Mouse (Mus musculus): Measurements from ENCODE around the gene Prelp.
"Not testable (repeated sequence)": the region's sequence is repeated elsewhere in the genome, so short reads cannot be mapped to it uniquely, and the experiment has no call there.

Gene Prelp

GRCm38 (mm10) chr1:133921304-133921751, at the start of gene Prelp:
Gene Prelp, minus strand, starts transcription at chr1:133921414.
- peak; percentile 51 for DNase-seq (ENCODE audit: low read depth, low spot score)

DNA sequence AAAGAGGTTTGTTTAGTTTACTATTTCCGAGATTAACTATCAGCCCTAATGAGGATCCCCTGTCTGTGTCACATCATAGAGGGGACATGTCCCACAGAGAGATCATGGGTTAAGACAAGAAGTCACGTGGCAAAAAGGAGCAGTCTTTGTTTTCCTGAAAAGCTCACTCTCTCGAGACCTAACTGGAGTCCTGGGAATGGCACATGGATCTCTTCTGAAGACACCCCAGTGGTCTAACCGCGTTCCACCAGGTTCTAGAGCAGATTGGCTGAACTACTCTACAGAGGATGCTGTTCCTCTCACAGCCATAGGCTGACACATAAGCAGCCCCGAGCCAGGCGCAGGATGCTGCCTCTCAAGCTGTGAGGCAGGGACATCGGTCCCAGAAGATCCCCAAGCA, 48.2 kb upstream of the Prelp start:
- no peak for DNase-seq (ENCODE audit: low read depth, low spot score)

DNA sequence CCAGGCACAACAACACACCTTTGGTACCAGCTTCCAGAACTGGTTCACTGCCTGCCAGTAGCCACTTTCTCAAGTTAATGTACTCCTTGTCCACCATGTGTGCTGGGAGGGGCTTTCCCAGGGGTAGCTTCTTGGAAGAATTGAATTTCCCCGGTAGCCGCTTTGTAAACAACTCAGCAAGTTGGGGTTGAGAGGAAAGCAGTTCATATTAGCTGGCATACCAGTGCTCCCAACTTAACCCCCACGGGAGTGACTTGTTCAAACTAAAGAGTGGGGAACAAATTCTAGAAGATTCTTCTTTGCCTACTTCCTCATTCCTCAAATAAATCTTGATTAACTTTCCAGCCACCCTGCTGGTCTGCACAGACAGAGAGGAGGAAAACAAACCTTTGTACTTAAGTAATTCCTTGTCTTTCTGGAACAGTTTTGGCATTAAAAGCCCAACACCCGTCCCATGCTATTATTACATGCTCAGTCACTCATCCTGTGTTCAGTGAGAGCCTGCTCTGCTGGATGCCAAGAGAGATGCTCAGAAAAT, 47.6 kb upstream of the Prelp start:
- DNase-seq (ENCODE audit: low read depth, low spot score): peak; percentile 42

DNA sequence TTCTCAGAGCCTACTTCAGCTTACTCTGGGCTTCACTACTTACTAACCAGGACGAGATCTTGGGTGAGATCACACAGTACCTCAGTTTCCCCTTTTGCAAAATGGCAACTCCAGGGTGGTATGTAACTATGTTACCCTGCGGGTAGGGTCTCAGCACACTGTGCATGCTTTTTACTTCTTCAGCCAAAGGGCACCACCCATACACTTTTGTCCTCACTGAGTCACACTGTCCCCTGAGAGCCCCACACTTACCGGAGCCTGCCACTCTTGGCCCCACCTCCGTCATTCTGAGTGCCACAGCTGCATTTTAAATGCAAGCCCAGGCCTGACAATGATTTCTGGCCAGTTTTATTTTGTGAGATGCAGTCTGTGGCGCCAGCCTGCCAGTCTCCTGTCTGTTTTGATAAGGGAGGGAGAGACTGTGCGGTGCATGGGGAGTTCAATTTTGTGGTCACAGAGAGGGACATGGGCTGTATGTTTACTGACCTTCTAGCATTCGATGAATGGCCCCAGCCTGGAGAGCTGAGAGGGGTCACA, 46.3 kb upstream of the Prelp start:
- DNase-seq (ENCODE audit: low read depth, low spot score): no peak

DNA sequence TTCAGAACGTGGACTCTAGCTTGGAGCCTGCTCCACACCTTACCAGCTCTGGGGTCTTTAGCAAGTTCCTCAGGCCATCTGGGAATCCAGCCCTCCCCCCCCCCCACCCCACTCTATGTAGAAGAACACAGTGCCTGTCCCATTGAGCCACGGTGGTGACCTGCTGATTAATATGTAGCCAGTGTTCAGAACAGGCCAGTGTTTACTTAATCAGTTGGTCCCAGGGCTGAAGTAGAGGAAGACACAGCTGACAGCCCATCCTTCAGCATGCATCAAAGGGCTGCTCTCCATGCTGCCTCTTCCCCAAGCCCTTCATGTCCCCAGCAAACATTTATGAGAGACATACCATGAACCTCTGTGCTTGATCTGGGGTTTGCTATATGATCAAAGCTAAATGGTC, 44.8 kb upstream of the Prelp start:
- no peak for DNase-seq (ENCODE audit: low read depth, low spot score)

DNA sequence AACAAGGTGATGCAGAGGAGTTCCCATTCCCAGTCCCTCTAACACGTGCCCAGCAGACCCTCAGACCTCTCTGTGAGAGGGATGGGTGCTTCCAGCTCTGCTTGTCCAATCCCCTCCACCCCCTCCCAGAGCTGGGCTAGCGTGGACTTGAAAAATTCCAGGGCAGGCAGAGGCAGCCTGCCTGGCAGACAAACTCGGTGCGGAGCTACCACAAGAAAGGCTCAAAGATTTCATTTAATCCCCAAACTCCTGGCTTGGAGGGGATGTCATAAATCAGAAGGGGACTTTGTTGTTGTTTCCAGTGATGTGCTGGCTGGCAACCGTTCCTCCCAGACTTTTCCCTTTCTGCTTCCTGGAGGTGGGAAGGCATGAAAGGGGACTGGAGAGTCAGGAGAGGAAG, 44.1 kb upstream of the Prelp start:
- DNase-seq (ENCODE audit: low read depth, low spot score): no peak

- no peak for DNase-seq (ENCODE audit: low read depth, low spot score)
These were observed 43.5 kb upstream of the Prelp start for GRCm38 (mm10) chr1:133964742-133965141.

DNA sequence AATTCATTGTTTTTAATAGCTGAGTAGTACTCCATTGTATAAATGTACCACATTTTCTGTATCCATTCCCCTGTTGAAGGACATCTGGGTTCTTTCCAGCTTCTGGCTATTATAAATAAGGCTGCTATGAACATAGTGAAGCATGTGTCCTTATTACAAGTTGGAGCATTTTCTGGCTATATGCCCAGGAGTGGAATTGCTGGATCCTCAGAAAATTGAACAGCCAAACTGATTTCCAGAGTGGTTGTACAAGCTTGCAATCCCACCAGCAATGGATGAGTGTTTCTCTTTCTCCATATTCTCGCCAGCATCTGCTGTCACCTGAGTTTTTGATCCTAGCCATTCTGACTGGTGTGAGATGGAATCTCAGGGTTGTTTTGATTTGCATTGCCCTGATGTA, 42.4 kb upstream of the Prelp start:
- not testable (repeated sequence) for DNase-seq (ENCODE audit: low read depth, low spot score)

DNA sequence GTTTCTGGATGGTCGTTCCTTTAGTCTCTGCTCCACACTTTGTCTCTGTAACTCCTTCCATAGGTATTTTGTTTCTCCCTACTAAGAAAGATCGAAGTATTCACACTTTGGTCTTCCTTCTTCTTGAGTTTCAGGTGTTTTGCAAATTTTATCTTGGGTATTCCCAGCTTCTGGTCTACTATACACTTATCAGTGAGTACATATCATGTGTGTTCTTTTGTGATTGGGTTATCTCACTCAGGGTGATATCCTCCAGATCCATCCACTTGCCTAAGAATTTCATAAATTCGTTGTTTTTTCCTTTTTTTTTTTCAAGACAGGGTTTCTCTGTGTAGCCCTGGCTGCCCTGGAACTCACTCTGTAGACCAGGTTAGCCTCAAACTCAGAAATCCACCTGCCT, 41.9 kb upstream of the Prelp start:
- not testable (repeated sequence) for DNase-seq (ENCODE audit: low read depth, low spot score)

- DNase-seq (ENCODE audit: low read depth, low spot score): peak; percentile 91
These were observed 40.3 kb upstream of the Prelp start for GRCm38 (mm10) chr1:133961281-133962134.

GRCm38 (mm10) chr1:133959521-133959920, 38.3 kb upstream of the Prelp start:
- peak; percentile 96 for DNase-seq (ENCODE audit: low read depth, low spot score)

GRCm38 (mm10) chr1:133954009-133954408, 32.8 kb upstream of the Prelp start:
- DNase-seq (ENCODE audit: low read depth, low spot score): no peak

- peak; percentile 88 for DNase-seq (ENCODE audit: low read depth, low spot score)
These were observed 32.1 kb upstream of the Prelp start for GRCm38 (mm10) chr1:133953261-133953742.

- DNase-seq (ENCODE audit: low read depth, low spot score): no peak
These were observed 30.4 kb upstream of the Prelp start for GRCm38 (mm10) chr1:133951598-133951997.

DNA sequence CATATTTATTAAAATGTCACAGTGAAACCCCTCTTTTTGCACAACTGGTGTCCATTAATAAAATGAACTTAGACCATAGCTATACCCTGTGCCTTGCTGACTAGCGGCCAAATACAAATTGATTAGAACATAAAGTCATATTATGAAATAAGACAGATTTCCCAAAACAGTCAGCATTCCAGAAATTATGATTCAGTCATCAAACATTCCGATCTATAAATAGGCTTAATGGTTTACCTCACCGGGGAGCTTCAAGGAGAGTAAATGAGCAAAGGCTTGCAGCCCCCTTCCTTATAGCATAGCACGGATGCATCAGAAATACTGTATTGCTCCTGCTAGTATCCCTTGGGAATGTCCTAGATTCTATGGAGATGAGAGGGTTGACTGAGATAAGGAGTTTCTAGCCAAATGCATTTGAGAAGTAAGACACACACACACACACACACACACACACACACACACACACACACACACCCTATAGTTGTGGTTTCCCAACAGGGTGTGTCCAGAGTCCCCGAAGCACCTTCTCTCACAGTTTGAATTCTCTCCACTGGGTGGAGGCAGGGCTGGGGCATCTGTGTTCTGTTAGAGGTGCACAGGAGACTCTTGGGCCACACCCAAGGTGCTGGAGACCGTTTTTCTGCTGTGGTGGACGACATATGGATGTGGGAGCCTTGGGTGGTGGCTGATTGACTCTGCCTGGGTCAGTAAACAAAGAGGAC, 29.0 kb upstream of the Prelp start:
- peak; percentile 70 for DNase-seq (ENCODE audit: low read depth, low spot score)

DNA sequence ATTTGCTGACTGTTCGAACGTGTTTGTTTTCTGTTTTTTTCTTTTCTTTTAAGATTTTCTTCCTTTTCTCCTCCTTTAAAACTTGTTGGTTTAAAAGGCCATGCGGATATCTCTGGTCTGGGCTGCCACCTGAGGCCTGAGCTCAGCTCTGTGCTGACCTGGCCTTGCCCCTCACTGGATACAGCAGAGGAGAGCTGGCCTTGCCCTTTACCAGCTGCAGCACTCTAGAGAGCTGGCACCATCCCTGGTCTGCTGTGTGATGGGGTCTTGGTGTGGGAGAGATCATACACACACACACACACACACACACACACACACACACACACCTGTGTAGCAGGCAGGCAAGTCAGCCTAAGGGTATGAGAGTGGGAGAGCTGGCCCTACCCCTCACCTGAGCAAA, 23.9 kb upstream of the Prelp start:
- no peak for DNase-seq (ENCODE audit: low read depth, low spot score)

DNA sequence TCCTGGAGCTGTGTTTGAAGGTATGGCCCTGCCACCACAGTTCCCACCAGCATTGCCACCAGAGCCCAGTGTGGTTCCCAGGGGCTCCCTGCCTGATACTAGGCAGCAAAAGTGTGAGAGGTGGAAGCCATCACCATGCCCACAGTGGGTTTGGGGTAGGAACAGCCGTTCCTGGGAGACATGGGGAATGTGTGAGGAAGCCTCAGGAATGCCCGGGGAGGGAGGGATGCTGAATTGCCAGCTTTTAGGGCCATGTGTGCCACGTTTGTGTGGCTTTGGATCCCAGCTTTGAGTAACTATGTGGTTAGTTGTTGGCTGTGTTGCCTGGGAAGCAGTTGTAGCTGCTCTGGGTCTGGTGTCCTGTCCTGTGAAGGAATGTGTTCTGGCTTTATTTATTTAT, 20.7 kb upstream of the Prelp start:
- peak; percentile 75 for DNase-seq (ENCODE audit: low read depth, low spot score)

DNA sequence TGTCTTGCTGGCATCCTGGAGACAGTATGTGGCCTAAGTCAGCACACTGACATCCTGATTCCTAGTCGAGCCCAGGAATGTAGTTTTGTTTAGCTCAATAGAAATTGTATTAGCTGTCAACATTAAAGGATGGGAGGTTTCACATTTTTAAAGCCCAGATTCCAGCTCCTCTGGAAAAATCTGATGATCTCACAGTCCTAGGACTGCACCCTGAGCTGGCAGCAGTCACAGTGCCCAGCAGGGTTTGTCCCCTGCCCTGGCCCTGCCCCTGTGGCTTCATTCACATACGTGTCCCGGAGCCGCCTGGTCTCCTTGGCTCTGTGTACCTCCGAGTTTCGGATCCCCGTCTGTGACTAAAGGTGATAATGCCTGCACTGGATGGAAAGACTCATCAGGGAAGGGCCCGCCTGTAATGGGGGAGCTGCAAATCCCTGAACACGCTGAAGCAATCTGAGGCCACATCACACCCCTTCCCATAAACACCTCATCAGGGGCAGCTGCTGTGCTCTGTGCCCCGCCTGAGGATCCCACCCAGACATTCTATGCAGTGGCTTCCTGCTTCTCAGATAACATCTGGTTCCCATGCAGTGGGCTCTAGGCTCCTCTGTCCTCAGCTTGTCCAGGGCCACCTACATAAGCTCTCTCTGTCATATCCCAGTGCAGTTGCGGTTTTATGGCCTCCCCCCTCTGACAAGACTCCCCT, 20.1 kb upstream of the Prelp start:
- DNase-seq (ENCODE audit: low read depth, low spot score): no peak

DNA sequence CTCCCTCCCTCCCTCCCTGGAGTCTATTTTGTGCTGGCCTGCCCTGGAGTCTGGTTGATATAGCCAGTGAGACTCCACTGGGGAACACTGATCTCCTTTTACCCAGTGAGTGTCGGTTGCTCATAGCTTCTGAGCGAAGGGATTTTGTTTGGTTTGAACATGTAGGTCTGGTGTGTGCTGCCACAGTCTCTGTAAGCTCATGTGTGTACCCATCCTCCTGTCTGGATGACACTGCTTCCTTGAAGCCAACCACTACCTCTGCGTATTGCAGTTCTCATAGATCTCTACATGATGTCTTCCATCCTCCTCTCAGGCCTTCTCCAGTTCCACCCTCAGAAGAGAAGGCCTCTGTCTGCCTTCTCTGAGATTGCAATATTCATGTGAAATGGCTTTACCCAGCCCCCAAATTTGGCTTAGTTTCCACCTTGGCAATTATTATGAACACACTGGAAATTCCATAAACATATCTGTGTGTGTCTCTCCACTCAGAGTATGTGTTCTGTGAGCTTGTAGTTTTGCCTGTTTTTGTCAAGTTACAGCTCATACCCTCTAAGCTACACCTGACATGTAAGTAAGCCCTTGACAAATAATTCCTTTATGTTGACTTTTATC, 19.4 kb upstream of the Prelp start:
- no peak for DNase-seq (ENCODE audit: low read depth, low spot score)

- no peak for DNase-seq (ENCODE audit: low read depth, low spot score)
These were observed 18.5 kb upstream of the Prelp start for GRCm38 (mm10) chr1:133939708-133940107.

DNA sequence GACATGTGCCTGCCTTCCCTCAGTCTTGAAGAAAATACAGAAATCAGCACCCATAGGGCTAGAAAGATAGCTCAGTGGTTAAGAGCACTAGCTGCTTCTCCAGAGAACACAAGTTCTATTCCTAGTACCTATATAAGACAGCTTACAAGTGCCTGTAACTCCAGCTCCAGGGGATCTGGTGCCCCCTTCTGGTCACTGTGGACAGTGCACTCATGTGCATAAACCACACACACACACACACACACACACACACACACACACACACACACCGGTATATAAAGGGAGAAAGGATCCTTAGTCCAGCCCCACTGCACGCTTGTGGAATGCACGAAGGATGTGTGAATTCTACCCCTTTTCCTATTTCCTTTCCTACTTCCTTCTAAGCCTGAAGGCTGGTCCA, 15.0 kb upstream of the Prelp start:
- DNase-seq (ENCODE audit: low read depth, low spot score): no peak

Data from 3T3-L1 (cell line).